Mouse (Mus musculus) ES-Bruce4 (cell line): ENCODE data around the gene Setd5.

Experiments used
- CTCF ChIP-seq: IDR thresholded peaks from one replicate; pipeline ENCODE4 v1.8.1; 2011; ENCODE audit warnings: low read depth, low read length
- EP300 ChIP-seq: IDR thresholded peaks from 2 replicates; pipeline ENCODE4 v1.6.1; 2011; ENCODE audit warnings: low read depth, low read length; ENCODE audit not compliant: insufficient read depth
- POLR2A ChIP-seq: IDR thresholded peaks from one replicate; pipeline ENCODE4 v1.8.1; 2011; ENCODE audit warnings: low read length; ENCODE audit not compliant: insufficient read depth

DNA sequence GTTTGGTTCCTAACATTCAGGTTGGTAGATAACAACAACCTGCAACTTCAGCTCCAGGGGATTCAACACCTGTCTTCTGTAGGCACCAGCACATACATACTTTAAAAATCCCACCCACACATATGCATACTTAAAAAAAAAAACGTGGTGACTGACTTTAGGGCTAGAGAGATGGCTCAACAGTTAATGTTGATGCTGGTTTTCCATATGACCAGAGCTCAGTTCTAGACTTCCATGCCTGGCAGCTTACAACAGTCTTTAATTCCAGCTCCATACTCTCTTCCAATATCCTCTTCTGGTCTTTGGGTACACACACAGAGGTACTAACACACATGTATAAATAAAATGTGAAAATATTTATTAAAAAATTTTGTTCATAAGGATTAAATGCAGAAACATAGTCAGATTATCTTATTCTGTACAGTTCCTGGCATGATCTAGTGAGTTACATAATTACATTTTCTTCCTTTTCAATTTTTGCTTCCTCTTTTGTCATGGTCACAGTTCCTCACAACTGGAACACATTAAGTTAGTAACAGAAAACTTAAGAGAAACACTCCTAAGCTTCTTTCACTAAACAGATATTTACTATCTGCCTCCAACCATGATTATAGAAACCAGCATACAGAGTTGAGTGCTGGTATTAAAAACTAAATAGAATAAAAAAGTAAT is 16.1 kb upstream of the Setd5 start:
- TF ChIP-seq CTCF (no peak), EP300 (no peak), POLR2A (no peak)
